Mouse (Mus musculus) B cell, adult (primary cell): Measurements from ENCODE around the gene Vim. TPM values are rescaled to one million over a fixed set of nuclear protein-coding genes. Genes with fewer than 3 reads are reported as not detected.

Experiments
- total RNA-seq: library from RNA; stranded (reverse); gene quantifications from 4 replicates; pipeline ENCODE4 v1.2.4, GENCODE M21; 2023; ENCODE audit not compliant: inconsistent age

Gene Vim
- 369 to 484 TPM (median 431 TPM) in 4 replicates for total RNA-seq

GRCm38 (mm10) chr2:13573408-13574065, at the start of gene Vim:
Gene Vim, plus strand, starts transcription at chr2:13573927.

GRCm38 (mm10) chr2:13544193-13544824, 29.4 kb upstream of the Vim start, which contains the start of gene Trdmt1:
Gene Trdmt1, minus strand, starts transcription at chr2:13544668.

Other genes starting within 250 kb of the Vim start
- not detected in 4 replicates for gene Cubn, start 82.1 kb upstream of the Vim start, total RNA-seq
- gene Trdmt1, start 29.3 kb upstream of the Vim start, total RNA-seq, result 5.1 to 9.9 TPM (median 6.9 TPM) in 4 replicates
- gene St8sia6, start 220.1 kb downstream of the Vim start, total RNA-seq, result 4.3 to 5.4 TPM (median 4.4 TPM) in 4 replicates